In the genomic region with DNA sequence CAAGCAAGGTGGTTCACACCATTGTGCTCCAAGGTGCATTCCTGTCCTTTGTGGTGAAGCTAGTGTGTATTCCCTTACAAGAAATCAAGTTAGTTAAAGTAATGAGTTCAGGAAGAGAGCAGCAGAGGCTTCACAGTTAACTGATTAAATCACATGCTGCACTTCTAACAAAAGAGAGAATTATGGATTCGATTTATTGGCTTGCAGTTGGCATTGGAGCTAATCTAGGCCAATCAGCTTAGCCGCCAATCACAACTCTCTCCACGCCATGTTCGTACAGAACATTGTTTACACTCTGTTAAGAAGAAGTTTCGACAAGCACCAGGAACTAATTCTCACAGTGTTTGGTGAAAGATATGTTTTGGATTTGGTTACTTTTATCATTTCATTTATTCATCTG, we compare ENCODE assay signal across 21 mouse cellular contexts.
A peak's percentile ranks its signal among the peaks of the same experiment; 100 is the strongest.
DNase-seq lines count a peak whose midpoint lies in the region; ATAC-seq lines count a peak whose summit lies in the region.
"Had no signal": no experiment of that assay in that cellular context is flagged by ENCODE, and none has a peak within 500 bp of the region (broad histone marks: within the 10 kb centered on the region; RNA-seq: fewer than 3 reads in every experiment).

No protein-coding gene starts in this region.

- H3K4me1 ChIP-seq in embryonic facial prominence, embryonic 14.5 days (ENCODE audit: control insufficient read depth, insufficient read depth, low read length): no peaks in the 10 kb centered on the region
- H3K4me1 ChIP-seq in embryonic facial prominence, embryonic 10.5 days: no peaks in the 10 kb centered on the region

- no peak overlapping the region for H3K9ac ChIP-seq in embryonic facial prominence, embryonic 14.5 days (ENCODE audit: low read depth, low read length)

- 44% methylated on average over 5 of the region's 5 CpGs for WGBS in embryonic facial prominence, embryonic 14.5 days
- WGBS in embryonic facial prominence, embryonic 10.5 days: 62% methylated on average over 5 of the region's 5 CpGs

- no peak overlapping the region for H3K4me3 ChIP-seq in embryonic facial prominence, embryonic 14.5 days (ENCODE audit: low read depth, low read length)
- no peak overlapping the region for H3K4me3 ChIP-seq in embryonic facial prominence, embryonic 10.5 days

- H3K27me3 ChIP-seq in embryonic facial prominence, embryonic 14.5 days (replicated peaks; ENCODE audit: control insufficient read depth, insufficient read depth, low read length): no peaks in the 10 kb centered on the region
- H3K27me3 ChIP-seq in embryonic facial prominence, embryonic 10.5 days (replicated peaks; ENCODE audit: low read depth, poor library complexity, severe bottlenecking): no peaks in the 10 kb centered on the region
- H3K27me3 ChIP-seq: CH12.LX, Patski had no signal

- no peak overlapping the region for H3K27ac ChIP-seq in embryonic facial prominence, embryonic 14.5 days (replicated peaks; ENCODE audit: low read depth, low read length)
- no peak overlapping the region for H3K27ac ChIP-seq in embryonic facial prominence, embryonic 10.5 days (replicated peaks)

- no peaks in the 10 kb centered on the region for H3K9me3 ChIP-seq in embryonic facial prominence, embryonic 14.5 days (ENCODE audit: control insufficient read depth, low read length)
- no peaks in the 10 kb centered on the region for H3K9me3 ChIP-seq in embryonic facial prominence, embryonic 10.5 days
- H3K9me3 ChIP-seq: G1E had no signal

- ATAC-seq in embryonic facial prominence, embryonic 14.5 days (ENCODE audit: low read depth): peak; percentile 6; the same call in 1 of the 2 replicates
- ATAC-seq: activated CD4-positive, CD25-positive, alpha-beta regulatory T cell, adult 4 months; CD4-positive, CD25-positive, alpha-beta regulatory T cell, adult 4 months; Patski had no signal

- no peaks in the 10 kb centered on the region for H3K36me3 ChIP-seq in embryonic facial prominence, embryonic 14.5 days (ENCODE audit: control insufficient read depth, insufficient read depth, low read length)
- no peaks in the 10 kb centered on the region for H3K36me3 ChIP-seq in embryonic facial prominence, embryonic 10.5 days (replicated peaks)
- H3K36me3 ChIP-seq: G1E had no signal

- H3K4me2 ChIP-seq in embryonic facial prominence, embryonic 14.5 days (ENCODE audit: low read depth, low read length): no peak overlapping the region

- no peak for DNase-seq in embryonic facial prominence, embryonic 14.5 days (ENCODE audit: low spot score)
- no peak for DNase-seq in embryonic facial prominence, embryonic 10.5 days (ENCODE audit: low spot score)
- DNase-seq in retina, embryonic 14.5 days (ENCODE audit: low spot score): peak; percentile 77
- peak; percentile 68 for DNase-seq in retina, postnatal 1 day
- no peak for DNase-seq in urinary bladder, postnatal 14 days (ENCODE audit: low spot score)
- DNase-seq in kidney, adult 18-20 months: no peak
- DNase-seq: adrenal gland, adult 2 months; adrenal gland, adult 8-10 months; adrenal gland, postnatal 10 days; adrenal gland, postnatal 14 days; adrenal gland, postnatal 25 days; adrenal gland, postnatal 36 days; B cell, adult 2 months; cerebellum, adult 11 months; cerebellum, adult 11-12 months; cerebellum, adult 18-20 months had no signal

Comparison
In these comparisons a context has a peak if more than half of its experiments do, and no peak if none do; other contexts are left out.
1. DNase-seq: peak in retina, embryonic 14.5 days (single experiment) and retina, postnatal 1 day (single experiment); none in embryonic facial prominence, embryonic 14.5 days (single experiment), embryonic facial prominence, embryonic 10.5 days (single experiment), urinary bladder, postnatal 14 days (single experiment) and kidney, adult 18-20 months (single experiment).